Mouse (Mus musculus) intestine, embryonic 14.5 days (tissue): ENCODE data around the gene Ephb6. TPM values are rescaled to one million over a fixed set of nuclear protein-coding genes. Genes with fewer than 3 reads are reported as not detected.
A peak's percentile ranks its signal among the peaks of the same experiment; 100 is the strongest.

ENCODE experiments used
- ATAC-seq: fragments of 200-750 bp; cut with Nextera tagmentation; replicated peaks from 2 replicates; pipeline ENCODE4 v1.8.0; 2017; ENCODE audit warnings: low read depth, moderate number of reproducible peaks, moderate TSS enrichment, moderate library complexity; ENCODE audit not compliant: low FRiP score, low TSS enrichment
- DNase-seq: peaks from one replicate; pipeline ENCODE4 v3.0.0-alpha.2; 2018; ENCODE audit warnings: low spot score
- H3K27ac ChIP-seq: fragments of 300-500 bp; sonication (generic); 2 replicates; pipeline ENCODE4 v1.5.1; 2014; ENCODE audit warnings: low read depth, mild to moderate bottlenecking, control low read depth
- H3K27me3 ChIP-seq: fragments of 300-500 bp; sonication (generic); replicated peaks from 2 replicates; pipeline ENCODE4 v1.6.1; 2014; ENCODE audit warnings: low read length, control low read depth; ENCODE audit not compliant: control insufficient read depth, insufficient read depth
- H3K36me3 ChIP-seq: fragments of 300-500 bp; sonication (generic); 2 replicates; pipeline ENCODE4 v1.6.1; 2014; ENCODE audit warnings: low read length, control low read depth; ENCODE audit not compliant: control insufficient read depth, insufficient read depth
- H3K4me1 ChIP-seq: fragments of 300-500 bp; sonication (generic); replicated peaks from 2 replicates; pipeline ENCODE4 v1.6.1; 2014; ENCODE audit warnings: low read length, control low read depth, mixed read lengths; ENCODE audit not compliant: control insufficient read depth, insufficient read depth
- H3K4me2 ChIP-seq: fragments of 300-500 bp; sonication (generic); 2 replicates; pipeline ENCODE4 v1.6.1; 2014; ENCODE audit warnings: low read length
- H3K4me3 ChIP-seq: fragments of 300-500 bp; sonication (generic); 2 replicates; pipeline ENCODE4 v1.5.1; 2014; ENCODE audit warnings: low read depth, low read length, control low read depth, mixed read lengths
- H3K9ac ChIP-seq: fragments of 300-500 bp; sonication (generic); 2 replicates; pipeline ENCODE4 v1.6.1; 2014; ENCODE audit warnings: mild to moderate bottlenecking, low read length
- H3K9me3 ChIP-seq: fragments of 300-500 bp; sonication (generic); 2 replicates; pipeline ENCODE4 v1.6.1; 2016; ENCODE audit warnings: low read length, control low read depth; ENCODE audit not compliant: control insufficient read depth
- WGBS: fragments of 180-500 bp; shearing (Covaris S2); extraction: QIAGEN DNeasy Blood & Tissue Kit; methylation state at CpG from one replicate; pipeline ENCODE4 v1.1.7; 2014; 5-methylcytosine and 5-hydroxymethylcytosine counted together
- polyA plus RNA-seq: library from polyadenylated mRNA; unstranded; fragments of >200 nt; fragmentation: Nextera tagmentation; extraction: Ambion mirVana; gene quantifications from 2 replicates; pipeline ENCODE4 v1.2.1, GENCODE M21; 2014

Gene Ephb6
- polyA plus RNA-seq, 1 experiment from 2014 or later, result 7.3 TPM

GRCm38 (mm10) chr6:41606214-41606613 lies 932 bp downstream of the Ephb6 start:
- no peak overlapping the region for H3K27ac ChIP-seq
- H3K4me3 ChIP-seq, result peak overlapping the region; percentile 64; the same call in 1 of the 2 replicates
- peak overlapping the region; percentile 88 for H3K4me2 ChIP-seq
- H3K4me1 ChIP-seq, result no peaks in the 10 kb centered on the region
- no peak overlapping the region for H3K9ac ChIP-seq
- H3K36me3 ChIP-seq, result no peaks in the 10 kb centered on the region
- ATAC-seq, result no peak
- 20% methylated on average over 4 of the region's 4 CpGs for WGBS
- H3K9me3 ChIP-seq, result no peaks in the 10 kb centered on the region
- no peaks in the 10 kb centered on the region for H3K27me3 ChIP-seq
- DNase-seq, result no peak

GRCm38 (mm10) chr6:41607637-41608036 lies 2.4 kb downstream of the Ephb6 start:
- Histone ChIP-seq H3K4me1 (no peaks in the 10 kb centered on the region), H3K9me3 (no peaks in the 10 kb centered on the region), H3K36me3 (no peaks in the 10 kb centered on the region), H3K27ac (no peak overlapping the region), H3K4me2 (no peak overlapping the region), H3K4me3 (no peak overlapping the region), H3K9ac (no peak overlapping the region), H3K27me3 (no peaks in the 10 kb centered on the region)
- ATAC-seq (no peak), DNase-seq (no peak)
- 53% methylated on average over 5 of the region's 5 CpGs for WGBS

GRCm38 (mm10) chr6:41620173-41620798 lies 15.0 kb downstream of the Ephb6 start:
- Histone ChIP-seq H3K9me3 (no peaks in the 10 kb centered on the region), H3K27ac (no peak overlapping the region), H3K4me2 (no peak overlapping the region), H3K4me3 (no peak overlapping the region), H3K9ac (no peak overlapping the region), H3K4me1 (no peaks in the 10 kb centered on the region), H3K36me3 (no peaks in the 10 kb centered on the region), H3K27me3 (no peaks in the 10 kb centered on the region)
- 85% methylated on average over 9 of the region's 9 CpGs for WGBS
- ATAC-seq, result no peak
- DNase-seq, result no peak

GRCm38 (mm10) chr6:41621241-41621990 lies 16.1 kb downstream of the Ephb6 start:
- no peak overlapping the region for H3K4me3 ChIP-seq
- no peaks in the 10 kb centered on the region for H3K9me3 ChIP-seq
- no peaks in the 10 kb centered on the region for H3K27me3 ChIP-seq
- DNase-seq (no peak), ATAC-seq (no peak)
- no peaks in the 10 kb centered on the region for H3K36me3 ChIP-seq
- H3K4me1 ChIP-seq, result no peaks in the 10 kb centered on the region
- no peak overlapping the region for H3K27ac ChIP-seq
- no peak overlapping the region for H3K9ac ChIP-seq
- no peak overlapping the region for H3K4me2 ChIP-seq
- WGBS, result 91% methylated on average over 12 of the region's 12 CpGs

GRCm38 (mm10) chr6:41622661-41623060 lies 17.4 kb downstream of the Ephb6 start:
- Histone ChIP-seq H3K4me2 (no peak overlapping the region), H3K9me3 (no peaks in the 10 kb centered on the region), H3K36me3 (no peaks in the 10 kb centered on the region), H3K9ac (no peak overlapping the region), H3K27ac (no peak overlapping the region), H3K27me3 (no peaks in the 10 kb centered on the region), H3K4me1 (no peaks in the 10 kb centered on the region), H3K4me3 (no peak overlapping the region)
- ATAC-seq (no peak), DNase-seq (no peak)
- WGBS, result 66% methylated on average over 9 of the region's 9 CpGs

- ATAC-seq (no peak), DNase-seq (no peak)
- Histone ChIP-seq H3K27ac (no peak overlapping the region), H3K4me1 (no peaks in the 10 kb centered on the region), H3K27me3 (no peaks in the 10 kb centered on the region), H3K9ac (no peak overlapping the region), H3K9me3 (no peaks in the 10 kb centered on the region), H3K4me3 (no peak overlapping the region), H3K36me3 (no peaks in the 10 kb centered on the region), H3K4me2 (no peak overlapping the region)
- 70% methylated on average over 1 of the region's 1 CpGs for WGBS
Observed at GRCm38 (mm10) chr6:41628180-41628579, 22.9 kb downstream of the Ephb6 start.

- Histone ChIP-seq H3K9ac (no peak overlapping the region), H3K9me3 (no peaks in the 10 kb centered on the region), H3K36me3 (no peaks in the 10 kb centered on the region), H3K4me1 (no peaks in the 10 kb centered on the region), H3K4me2 (no peak overlapping the region), H3K27ac (no peak overlapping the region), H3K27me3 (no peaks in the 10 kb centered on the region), H3K4me3 (no peak overlapping the region)
- 72% methylated on average over 2 of the region's 2 CpGs for WGBS
- ATAC-seq, result no peak
- DNase-seq, result no peak
Observed at GRCm38 (mm10) chr6:41630791-41631190, 25.5 kb downstream of the Ephb6 start.

GRCm38 (mm10) chr6:41631549-41631948 lies 26.3 kb downstream of the Ephb6 start:
- Histone ChIP-seq H3K36me3 (no peaks in the 10 kb centered on the region), H3K4me1 (no peaks in the 10 kb centered on the region), H3K9ac (no peak overlapping the region), H3K4me2 (no peak overlapping the region), H3K27ac (no peak overlapping the region), H3K9me3 (no peaks in the 10 kb centered on the region), H3K27me3 (no peaks in the 10 kb centered on the region), H3K4me3 (no peak overlapping the region)
- ATAC-seq, result no peak
- DNase-seq, result no peak
- WGBS, result 87% methylated on average over 4 of the region's 4 CpGs

GRCm38 (mm10) chr6:41635211-41635610 lies 29.9 kb downstream of the Ephb6 start:
- no peak overlapping the region for H3K4me3 ChIP-seq
- no peak for DNase-seq

More at GRCm38 (mm10) chr6:41635211-41635610, 29.9 kb downstream of the Ephb6 start:
- H3K4me1 ChIP-seq, result no peaks in the 10 kb centered on the region
- H3K27ac ChIP-seq, result no peak overlapping the region
- no peaks in the 10 kb centered on the region for H3K9me3 ChIP-seq
- 48% methylated on average over 1 of the region's 1 CpGs for WGBS
- no peak for ATAC-seq
- H3K9ac ChIP-seq, result no peak overlapping the region
- H3K36me3 ChIP-seq, result no peaks in the 10 kb centered on the region
- H3K27me3 ChIP-seq, result no peaks in the 10 kb centered on the region
- H3K4me2 ChIP-seq, result no peak overlapping the region
